Mouse (Mus musculus): Measurements from ENCODE around the gene Zbtb9.

GRCm38 (mm10) chr17:26972703-26973574 is at the start of gene Zbtb9:
- TF ChIP-seq MAFK (IDR thresholded peaks at IDR 0.05; ENCODE audit: insufficient read depth, low read depth, low read length) = no peak
- TF ChIP-seq ZC3H11A (IDR thresholded peaks at IDR 0.05; ENCODE audit: borderline replicate concordance, low read depth, low read length) = no peak
- no peak for TF ChIP-seq HCFC1 (IDR thresholded peaks at IDR 0.05; ENCODE audit: borderline replicate concordance, insufficient read depth, low read length)
- no peak for TF ChIP-seq ZNF384 (IDR thresholded peaks at IDR 0.05; ENCODE audit: low read depth, low read length)

Measured in ES-E14 (cell line).